Mouse (Mus musculus) bone marrow, adult 2 months (tissue): ENCODE data around the gene Upp2. TPM values are rescaled to one million over a fixed set of nuclear protein-coding genes. Genes with fewer than 3 reads are reported as not detected.

ENCODE experiments used
- H3K27ac ChIP-seq: fragments of 200-500 bp; 2 replicates; pipeline ENCODE4 v1.5.1; 2012; ENCODE audit warnings: low read depth, mild to moderate bottlenecking, control low read depth, inconsistent platforms, low read length; ENCODE audit not compliant: control insufficient read depth, poor library complexity, insufficient read depth
- H3K4me1 ChIP-seq: fragments of 200-500 bp; 2 replicates; pipeline ENCODE4 v1.6.1; 2011; ENCODE audit warnings: low read length; ENCODE audit not compliant: control insufficient read depth, insufficient read depth
- H3K4me3 ChIP-seq: fragments of 200-500 bp; replicated peaks from 2 replicates; pipeline ENCODE3; 2011; ENCODE audit warnings: mild to moderate bottlenecking, low read depth, low read length, control low read depth; ENCODE audit not compliant: control insufficient read depth
- CTCF ChIP-seq: fragments of 200-500 bp; IDR thresholded peaks from 2 replicates; pipeline ENCODE4 v1.5.1; 2011; ENCODE audit warnings: low read length, control low read depth; ENCODE audit not compliant: control insufficient read depth, insufficient read depth
- POLR2A ChIP-seq: fragments of 200-500 bp; IDR thresholded peaks from 2 replicates; pipeline ENCODE4 v1.6.1; 2011; ENCODE audit warnings: low read depth, mild to moderate bottlenecking, control low read depth, low read length, borderline replicate concordance; ENCODE audit not compliant: control insufficient read depth
- WGBS: fragments of 180-500 bp; shearing (Covaris S2); methylation state at CpG from one replicate; pipeline ENCODE4 v1.1.7; 2018; 5-methylcytosine and 5-hydroxymethylcytosine counted together
- polyA plus RNA-seq: library from polyadenylated mRNA; stranded (reverse); fragments of >200 nt; gene quantifications from 2 replicates; pipeline ENCODE4 v1.2.4, GENCODE M21; 2011; ENCODE audit warnings: low replicate concordance; ENCODE audit not compliant: missing spikeins, insufficient read depth, insufficient read length

Gene Upp2
- polyA plus RNA-seq, 1 experiment: 3.1 TPM

DNA sequence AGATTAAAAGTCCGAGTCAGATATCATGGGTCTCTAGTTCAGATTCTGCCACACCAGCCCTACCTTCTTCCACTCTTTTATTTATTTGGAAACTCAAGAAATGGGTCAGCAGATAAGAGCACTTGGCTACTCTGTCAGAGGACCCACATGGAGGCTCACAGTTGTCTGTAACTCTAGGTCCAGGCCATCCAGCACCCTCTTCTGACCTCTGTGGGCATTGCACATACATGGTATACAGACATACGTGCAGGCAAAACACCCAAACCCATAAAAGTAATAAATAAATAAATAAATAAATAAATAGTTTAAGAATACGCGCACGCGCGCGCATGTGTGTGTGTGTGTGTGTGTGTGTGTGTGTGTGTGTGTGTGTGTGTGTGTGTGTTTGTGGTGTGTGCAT, 47.8 kb downstream of the Upp2 start:
- Histone ChIP-seq H3K27ac (no peak overlapping the region), H3K4me1 (no peaks in the 10 kb centered on the region), H3K4me3 (no peak overlapping the region)
- 90% methylated on average over 8 of the region's 8 CpGs for WGBS
- 0 out of 2 replicates have a peak, but pooled peaks have one; percentile 8 for TF ChIP-seq CTCF
- TF ChIP-seq POLR2A: no peak

DNA sequence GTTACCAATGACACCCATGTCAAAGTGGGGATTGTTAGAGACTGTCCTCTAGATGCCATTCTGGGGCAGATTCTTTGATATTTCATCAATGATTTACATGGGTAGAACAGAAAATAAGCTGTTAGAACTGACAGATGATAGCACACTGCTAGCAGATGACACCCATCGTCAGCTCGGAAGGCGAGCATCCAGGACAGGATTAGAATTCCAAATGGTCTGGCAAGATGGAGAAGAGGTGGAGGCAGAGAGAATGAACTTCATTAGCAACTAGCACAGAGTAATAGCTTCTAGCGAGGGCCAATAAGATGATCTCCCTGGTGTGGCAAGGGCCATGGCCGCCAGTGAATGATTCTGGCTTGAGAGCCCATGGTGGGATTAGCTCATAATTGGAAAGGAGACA, 48.7 kb downstream of the Upp2 start:
- Histone ChIP-seq H3K27ac (no peak overlapping the region), H3K4me3 (no peak overlapping the region), H3K4me1 (no peaks in the 10 kb centered on the region)
- TF ChIP-seq POLR2A: no peak
- no peak for TF ChIP-seq CTCF
- 80% methylated on average over 5 of the region's 5 CpGs for WGBS

DNA sequence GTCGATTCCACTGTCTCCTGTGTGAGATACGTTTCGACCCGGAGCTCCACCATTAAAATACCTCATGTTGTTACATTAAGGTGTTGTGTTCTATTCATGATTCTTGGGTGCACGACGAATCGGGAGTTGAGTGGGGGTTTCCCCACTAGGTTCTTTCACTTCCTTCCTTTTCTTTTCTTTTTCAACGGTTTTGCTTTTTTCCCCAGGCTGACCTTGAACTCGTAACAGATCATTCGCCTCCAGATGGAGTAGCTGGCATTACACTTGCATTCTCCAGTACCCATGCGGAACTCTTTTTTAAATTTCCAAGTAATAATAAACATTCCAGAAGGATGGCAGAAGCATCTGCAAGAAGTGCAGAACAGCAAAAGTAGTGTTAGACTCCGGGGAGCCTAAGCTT, 58.1 kb downstream of the Upp2 start:
- Histone ChIP-seq H3K27ac (no peak overlapping the region), H3K4me3 (no peak overlapping the region), H3K4me1 (no peaks in the 10 kb centered on the region)
- WGBS: 77% methylated on average over 12 of the region's 12 CpGs
- TF ChIP-seq CTCF (no peak), POLR2A (no peak)

DNA sequence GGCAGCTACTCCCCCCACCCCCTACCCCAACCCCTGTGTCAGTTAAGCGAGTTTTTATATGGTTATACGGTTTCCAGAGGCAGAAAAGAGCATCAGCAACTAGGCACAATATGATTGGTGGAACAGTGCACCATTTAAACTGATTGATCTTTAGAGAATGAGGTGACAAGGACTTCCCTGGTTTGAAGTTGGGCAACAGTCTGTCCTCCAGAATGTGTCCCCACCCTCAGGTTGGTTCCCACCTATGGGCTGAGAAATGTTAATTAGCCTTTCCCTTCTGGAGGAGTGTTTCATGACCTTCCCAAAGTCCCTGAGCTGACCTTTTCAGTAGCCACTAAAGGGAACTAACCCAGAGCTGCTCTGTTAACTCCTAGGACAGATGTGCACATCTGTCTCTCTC, 58.6 kb downstream of the Upp2 start:
- WGBS: 56% methylated on average over 2 of the region's 2 CpGs
- Histone ChIP-seq H3K4me3 (no peak overlapping the region), H3K27ac (no peak overlapping the region), H3K4me1 (no peaks in the 10 kb centered on the region)
- TF ChIP-seq CTCF: no peak
- no peak for TF ChIP-seq POLR2A

DNA sequence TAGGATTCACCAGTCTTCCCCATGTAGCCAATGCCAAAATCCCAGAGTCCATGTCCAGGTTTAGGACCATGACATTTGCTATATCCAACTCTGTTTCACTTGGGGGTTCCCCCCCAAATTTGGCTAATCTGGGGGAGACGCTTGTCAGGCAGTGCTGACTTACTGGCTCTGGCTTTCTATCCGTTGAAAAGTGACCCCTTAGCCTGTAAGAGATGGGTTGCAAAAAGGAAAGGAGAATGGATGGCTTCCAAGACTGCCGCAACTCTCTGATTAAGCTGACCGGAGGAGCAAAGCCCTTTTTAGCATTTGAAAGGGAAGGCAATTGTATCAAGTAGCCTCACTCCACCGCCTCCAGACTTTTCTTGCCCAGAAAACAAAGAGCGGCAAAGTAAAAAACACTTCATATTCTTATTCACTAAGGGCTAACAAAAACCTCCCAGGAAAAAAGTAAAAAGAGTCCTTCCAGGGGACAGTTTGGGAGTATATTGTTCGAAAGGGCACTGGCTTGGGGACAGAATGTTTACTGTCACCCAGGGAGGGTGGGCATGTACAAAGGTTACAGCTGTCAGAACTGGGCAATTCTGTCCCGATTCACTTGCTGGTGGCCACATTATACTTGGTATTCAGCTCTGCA, 59.2 kb downstream of the Upp2 start:
- WGBS: 72% methylated on average over 8 of the region's 8 CpGs
- Histone ChIP-seq H3K4me3 (no peak overlapping the region), H3K4me1 (no peaks in the 10 kb centered on the region), H3K27ac (no peak overlapping the region)
- TF ChIP-seq POLR2A (no peak), CTCF (no peak)

DNA sequence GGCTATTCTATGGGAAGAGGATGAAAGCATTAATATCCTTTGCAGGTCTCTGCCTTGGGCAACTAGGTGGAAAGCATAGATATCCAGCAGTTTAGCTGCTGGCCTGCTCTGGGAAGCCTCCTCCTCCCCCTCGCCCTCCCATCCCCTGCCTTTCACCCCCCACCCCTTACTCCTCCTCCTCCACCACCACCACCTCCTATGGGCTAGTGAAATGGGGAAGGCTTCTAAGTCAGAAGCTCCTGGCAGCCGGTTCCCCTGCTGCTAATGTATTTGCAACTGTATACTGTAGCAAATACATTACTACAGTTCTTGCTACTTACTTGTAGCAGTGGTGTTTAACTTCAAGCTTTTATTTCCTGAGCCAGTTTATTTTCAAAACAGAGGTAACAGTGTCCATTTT, 60.9 kb downstream of the Upp2 start:
- WGBS: 53% methylated on average over 2 of the region's 2 CpGs
- Histone ChIP-seq H3K4me1 (no peaks in the 10 kb centered on the region), H3K4me3 (no peak overlapping the region), H3K27ac (no peak overlapping the region)
- TF ChIP-seq CTCF (no peak), POLR2A (no peak)

DNA sequence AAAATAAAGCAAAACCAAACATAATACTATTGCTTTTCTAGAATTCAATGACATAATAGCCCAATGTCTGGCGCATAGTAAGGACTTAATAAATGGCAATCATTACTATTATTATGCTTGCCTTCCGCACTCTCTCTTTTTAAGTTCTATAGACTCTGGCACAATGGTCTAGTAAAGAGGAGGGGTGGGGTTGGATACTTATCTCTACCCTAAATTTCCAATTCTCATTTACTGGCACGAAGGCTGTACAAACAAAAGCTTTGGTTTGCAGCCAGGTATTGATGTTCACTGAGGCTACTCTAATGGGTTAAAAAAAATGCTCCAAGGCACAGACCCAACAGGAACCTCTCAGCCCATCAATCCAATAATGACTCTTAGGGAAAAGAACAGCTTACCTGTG, 61.9 kb downstream of the Upp2 start:
- 76% methylated on average over 3 of the region's 3 CpGs for WGBS
- TF ChIP-seq POLR2A (no peak), CTCF (no peak)

DNA sequence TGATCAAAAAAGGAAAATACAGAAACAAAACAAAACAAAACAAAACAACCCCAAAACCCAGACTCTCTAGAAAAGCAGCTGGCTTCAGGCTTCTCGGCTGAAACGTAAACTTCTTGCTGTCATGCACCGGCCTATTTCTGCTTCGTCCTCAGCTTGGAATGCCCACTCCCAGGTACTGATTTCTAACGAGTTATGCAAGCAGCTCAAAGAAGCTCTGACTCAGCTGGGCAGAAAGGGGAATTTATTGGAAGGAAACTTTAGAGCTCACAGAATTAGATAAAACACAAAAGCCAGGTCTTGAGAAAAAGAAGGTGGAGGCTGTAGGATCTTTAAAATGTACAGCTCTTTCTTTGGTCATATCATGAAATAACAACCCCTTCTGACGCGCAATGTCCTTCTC, 62.3 kb downstream of the Upp2 start:
- no peak overlapping the region for H3K27ac ChIP-seq
- no peak for TF ChIP-seq CTCF
- TF ChIP-seq POLR2A: no peak
- H3K4me3 ChIP-seq: no peak overlapping the region
- WGBS: 76% methylated on average over 7 of the region's 7 CpGs
- H3K4me1 ChIP-seq: no peaks in the 10 kb centered on the region

More for the DNA sequence above, 61.9 kb downstream of the Upp2 start:
- Histone ChIP-seq H3K4me3 (no peak overlapping the region), H3K4me1 (no peaks in the 10 kb centered on the region), H3K27ac (no peak overlapping the region)

DNA sequence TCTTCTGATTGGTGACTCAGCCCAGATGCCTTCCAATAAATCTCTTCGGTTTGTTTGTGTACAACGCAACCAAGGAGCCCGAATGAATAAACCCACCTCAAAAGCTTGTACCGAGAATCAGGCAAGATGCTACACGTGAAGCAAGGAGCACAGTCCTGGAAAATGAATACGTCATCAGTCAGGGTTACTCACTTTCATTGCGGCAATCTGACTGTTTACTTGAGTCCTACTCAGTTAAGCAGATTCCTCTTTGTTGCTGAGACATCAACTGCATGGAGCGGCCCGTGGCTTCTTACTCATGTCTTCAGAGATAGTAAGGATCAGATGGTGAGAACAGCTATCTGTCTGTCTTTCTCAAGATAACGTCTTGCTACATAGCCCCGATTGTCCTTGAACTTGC, 66.7 kb downstream of the Upp2 start:
- WGBS: 89% methylated on average over 11 of the region's 11 CpGs
- Histone ChIP-seq H3K27ac (no peak overlapping the region), H3K4me1 (no peaks in the 10 kb centered on the region), H3K4me3 (no peak overlapping the region)
- no peak for TF ChIP-seq CTCF
- TF ChIP-seq POLR2A: no peak
